Mouse (Mus musculus): Measurements from ENCODE around the gene Olfr1167.
"Not testable (repeated sequence)": the region's sequence is repeated elsewhere in the genome, so short reads cannot be mapped to it uniquely, and the experiment has no call there.

Olfr1167 gene

DNA sequence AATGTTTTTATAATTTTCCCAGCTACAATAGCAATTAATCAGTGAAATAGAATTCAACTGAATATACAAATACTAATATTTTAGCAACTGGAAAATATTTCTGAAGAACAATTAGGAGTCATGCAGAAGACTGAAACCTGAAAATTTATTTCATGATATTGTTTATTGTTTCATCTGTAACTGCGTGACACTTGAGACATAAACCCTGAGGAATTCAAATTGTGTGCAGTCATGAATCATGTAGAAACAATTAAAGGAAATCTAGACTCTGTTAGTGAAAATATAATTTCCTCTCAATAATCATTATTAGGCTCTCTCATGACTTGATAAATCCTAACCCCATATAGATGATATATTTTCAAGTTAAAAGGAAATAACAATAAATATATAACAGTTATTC, at the start of gene Olfr1167:
TSS of gene Olfr1167 (minus strand) at position 101 of the 400 bp plus-strand sequence.
- DNase-seq (ENCODE audit: low spot score): not testable (repeated sequence)

DNA sequence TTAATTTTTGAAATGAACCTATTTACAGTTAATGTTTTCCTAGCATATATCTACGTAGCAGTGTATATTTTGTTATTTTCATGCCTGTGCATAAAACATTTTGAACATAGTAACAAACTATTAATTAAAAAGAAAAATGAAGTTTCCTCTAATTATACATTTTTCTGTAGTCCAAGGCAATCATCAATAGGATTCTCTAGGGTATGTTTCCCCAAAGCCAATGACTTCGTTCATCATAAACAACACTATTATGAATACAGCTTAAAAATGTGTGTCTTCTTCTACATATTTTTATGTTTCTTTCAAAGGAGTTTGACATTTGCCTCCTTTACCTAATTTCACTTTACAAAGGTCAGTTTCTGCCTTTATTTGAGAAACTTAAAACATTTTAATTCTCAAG, 26.6 kb upstream of the Olfr1167 start, which contains the start of gene Olfr1168:
TSS of gene Olfr1168 (plus strand) at position 301 of the 400 bp plus-strand sequence.
- DNase-seq (ENCODE audit: low spot score): no peak

GRCm38 (mm10) chr2:88128172-88128571, 26.8 kb downstream of the Olfr1167 start, which contains the start of gene Olfr1166:
Gene Olfr1166 (minus strand): TSS chr2:88128272.
- no peak for DNase-seq (ENCODE audit: low spot score)
